Mouse (Mus musculus): Measurements from ENCODE around the gene Rabl3. TPM values are rescaled to one million over a fixed set of nuclear protein-coding genes. Genes with fewer than 3 reads are reported as not detected.

The Rabl3 gene
- 0.27 and 0.53 TPM in 2 replicates for polyA plus RNA-seq (2012)

DNA sequence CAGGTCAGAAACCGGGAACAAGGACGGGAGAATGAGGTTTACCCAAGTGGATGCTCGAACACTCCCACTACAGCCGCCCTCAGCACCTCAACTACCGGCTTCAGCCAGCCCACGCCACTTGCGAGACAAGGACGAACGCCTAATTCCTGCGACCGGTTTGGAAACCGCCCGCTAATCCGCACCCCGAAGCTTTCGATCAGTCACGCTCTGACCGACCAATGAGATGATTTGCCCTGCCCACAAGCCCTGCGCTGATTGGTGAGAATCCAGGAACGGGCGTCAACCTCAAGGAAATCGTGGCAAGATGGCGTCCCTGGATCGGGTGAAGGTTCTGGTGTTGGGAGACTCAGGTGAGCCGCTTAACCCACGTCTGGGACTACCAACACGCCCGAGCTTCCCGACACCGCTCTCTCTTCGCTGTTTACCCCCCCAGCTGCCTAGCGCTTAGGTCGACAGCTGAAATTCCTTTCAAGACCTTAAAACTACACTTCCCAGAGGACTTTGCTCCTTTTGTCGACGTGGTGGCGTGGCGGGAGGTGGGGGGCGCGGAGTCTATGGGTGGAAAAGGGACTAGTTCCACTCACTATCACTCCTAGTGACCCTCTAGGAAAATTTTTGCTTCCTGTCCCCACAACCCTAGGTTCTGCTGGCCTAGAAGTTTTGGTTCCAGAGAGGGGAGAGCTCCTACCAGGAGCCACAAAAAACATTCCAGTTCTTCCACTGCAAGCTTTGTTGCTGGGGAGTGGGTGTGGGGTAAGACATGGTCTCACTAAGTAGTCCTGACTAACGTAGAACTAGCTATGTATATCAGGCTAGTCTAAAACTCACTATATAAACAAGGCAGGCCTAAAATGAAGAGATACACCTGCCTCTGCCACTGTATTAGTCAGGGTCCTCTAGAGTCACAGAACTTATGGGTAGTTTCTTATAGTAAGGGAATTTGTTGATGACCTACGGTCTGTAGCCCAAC lies at the start of gene Rabl3, which contains the start of gene Gtf2e1:
Rabl3 (plus strand) TSS at position 275 of the 970 bp plus-strand sequence.
Gtf2e1 (minus strand) TSS at position 179 of the 970 bp plus-strand sequence.
- no peak for TF ChIP-seq GATA1 (IDR thresholded peaks at IDR 0.05; ENCODE audit: low read length)

DNA sequence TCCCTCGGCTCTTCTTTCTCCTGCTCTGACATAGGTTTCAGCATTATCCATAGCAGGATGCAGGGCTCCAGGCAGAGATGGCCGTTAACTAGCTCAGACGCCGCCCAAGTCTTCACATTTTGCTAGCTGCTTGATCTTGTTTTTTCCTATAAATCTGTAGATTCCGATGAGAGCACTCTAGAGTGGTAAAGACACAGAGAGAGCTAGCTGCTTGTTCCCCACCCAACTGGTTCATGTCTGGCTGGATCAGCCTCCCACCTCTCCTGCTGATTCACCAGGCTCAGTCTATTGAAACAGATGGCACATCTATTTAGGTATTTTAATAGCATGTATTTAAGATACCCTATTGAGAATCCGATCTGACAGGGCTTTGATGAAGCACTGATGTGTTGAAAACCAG lies 44.7 kb upstream of the Rabl3 start:
- TF ChIP-seq GATA1 (IDR thresholded peaks at IDR 0.05; ENCODE audit: low read length), result no peak

DNA sequence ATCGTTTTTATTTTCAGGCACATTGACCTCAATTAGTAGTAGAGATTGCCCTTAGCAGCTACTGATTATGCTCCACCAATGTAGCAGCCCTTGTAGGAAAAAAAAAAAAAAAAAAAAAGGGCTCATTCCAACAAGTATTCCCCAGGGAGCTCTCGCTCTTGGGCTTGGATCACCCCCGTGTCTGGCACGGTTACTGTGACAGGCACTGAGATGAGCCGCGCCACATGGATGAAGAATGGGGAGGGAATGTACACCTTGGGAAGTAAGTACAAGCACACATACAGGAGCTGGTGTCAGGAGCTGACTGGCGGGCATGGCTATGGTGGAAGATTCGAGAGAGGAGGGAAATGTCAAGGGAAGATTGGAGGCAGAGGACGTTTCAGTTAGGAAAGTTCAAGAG lies 41.1 kb upstream of the Rabl3 start:
- no peak for TF ChIP-seq GATA1 (IDR thresholded peaks at IDR 0.05; ENCODE audit: low read length)

DNA sequence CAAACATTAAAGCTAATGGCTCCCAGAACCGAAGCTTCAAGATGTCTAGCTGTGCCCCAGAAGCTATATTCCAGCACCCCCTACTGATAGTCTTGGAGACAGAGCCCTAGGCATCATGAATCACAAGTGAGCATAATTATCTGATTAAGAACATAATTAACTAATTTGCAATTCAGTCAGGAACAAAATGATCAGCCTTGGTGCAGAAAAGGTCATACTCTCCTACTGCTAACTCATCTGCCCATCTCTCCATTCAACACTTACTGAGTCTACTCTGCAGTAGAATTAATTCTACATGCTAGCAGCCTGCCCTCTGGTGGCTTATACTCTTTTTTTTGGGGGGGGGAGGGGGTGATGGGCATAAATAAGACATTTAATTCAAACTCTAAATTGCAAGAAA lies 35.2 kb upstream of the Rabl3 start:
- no peak for TF ChIP-seq GATA1 (IDR thresholded peaks at IDR 0.05; ENCODE audit: low read length)

DNA sequence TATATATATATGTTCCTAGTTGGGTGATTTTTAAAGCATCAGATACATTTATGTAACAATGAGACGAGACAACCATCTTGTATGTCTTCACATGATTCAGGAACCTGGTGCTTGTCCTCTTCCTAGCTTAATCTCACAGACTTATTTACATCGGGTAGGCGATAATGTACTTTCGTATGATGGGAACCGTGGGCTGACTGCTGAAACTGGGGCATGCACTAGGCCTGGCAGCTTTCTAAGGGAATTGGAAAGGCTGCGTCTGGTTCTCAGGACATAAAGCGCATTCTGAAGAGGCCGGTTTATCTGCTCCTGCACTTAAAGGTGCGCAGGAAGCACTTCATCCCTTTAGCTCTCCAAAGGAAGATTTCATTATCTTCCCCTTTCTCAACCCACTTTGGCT lies 32.9 kb upstream of the Rabl3 start:
- no peak for TF ChIP-seq GATA1 (IDR thresholded peaks at IDR 0.05; ENCODE audit: low read length)

DNA sequence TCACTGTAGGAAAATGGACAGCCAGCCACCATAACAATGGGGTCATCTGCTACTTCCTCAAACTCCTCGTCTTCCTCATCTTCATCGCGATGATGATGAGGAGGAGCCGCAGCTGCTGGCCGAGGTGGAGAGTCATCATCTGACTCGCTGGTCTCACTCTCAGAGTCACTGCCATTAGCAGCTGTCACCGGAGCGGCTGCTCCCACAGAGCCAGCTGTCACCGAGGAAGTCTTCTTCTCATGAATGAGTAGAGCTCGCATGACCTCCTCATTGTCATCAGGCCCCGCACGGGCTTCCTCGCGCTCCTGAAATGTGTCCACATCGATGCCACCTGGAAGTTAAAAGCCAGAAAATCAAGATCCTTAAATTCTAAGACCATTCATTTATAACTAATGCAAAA lies 28.2 kb upstream of the Rabl3 start:
- TF ChIP-seq GATA1 (IDR thresholded peaks at IDR 0.05; ENCODE audit: low read length), result no peak

DNA sequence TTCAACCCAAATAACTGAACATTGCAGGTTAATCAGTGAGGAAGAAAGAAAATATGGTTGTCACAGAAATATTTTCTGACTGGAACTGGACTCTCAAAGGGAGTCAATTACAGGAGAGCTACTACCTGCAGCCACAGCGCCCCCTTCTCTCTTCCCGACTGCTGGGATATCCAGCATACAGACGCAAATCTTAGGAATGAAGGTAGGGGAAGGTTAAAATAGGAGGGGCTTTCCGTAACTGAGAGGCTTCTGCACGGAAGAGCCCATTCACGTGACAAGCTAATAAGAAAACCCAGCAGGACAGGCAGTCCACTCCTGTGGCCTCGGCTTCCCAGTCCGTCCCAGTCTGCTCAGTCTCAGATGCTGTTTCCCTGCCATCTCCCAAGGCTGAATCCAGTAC lies 25.0 kb upstream of the Rabl3 start:
- no peak for TF ChIP-seq GATA1 (IDR thresholded peaks at IDR 0.05; ENCODE audit: low read length)

DNA sequence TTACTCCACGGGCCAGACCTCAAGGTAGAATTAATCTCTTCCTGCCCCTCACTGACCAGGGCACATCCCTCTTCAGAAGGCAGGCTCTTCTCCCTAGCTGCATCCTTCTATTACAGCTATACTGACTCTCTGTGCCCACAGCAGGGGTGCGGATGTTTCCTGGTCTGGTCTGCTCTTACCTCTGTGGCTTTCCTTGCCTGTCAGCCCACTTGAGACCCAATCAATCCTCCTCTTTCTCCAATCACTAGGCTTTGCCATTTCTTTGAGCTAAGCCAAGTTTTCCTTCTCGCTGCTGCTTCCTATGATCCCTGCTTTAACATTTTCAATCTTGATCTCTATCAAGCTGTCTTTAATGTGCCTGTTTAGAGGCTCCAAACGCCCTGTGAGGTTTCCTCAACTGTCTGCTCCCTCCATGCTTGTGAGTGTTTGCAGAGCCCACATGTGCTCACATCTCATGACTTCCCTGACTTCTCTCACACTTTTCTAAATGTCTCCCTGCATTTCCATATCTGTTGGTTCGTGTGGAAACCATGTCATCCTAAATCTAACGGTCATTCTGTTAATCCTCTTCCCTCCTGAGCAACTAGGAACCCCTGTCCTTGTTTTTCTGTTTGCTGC lies 23.2 kb upstream of the Rabl3 start:
- no peak for TF ChIP-seq GATA1 (IDR thresholded peaks at IDR 0.05; ENCODE audit: low read length)

DNA sequence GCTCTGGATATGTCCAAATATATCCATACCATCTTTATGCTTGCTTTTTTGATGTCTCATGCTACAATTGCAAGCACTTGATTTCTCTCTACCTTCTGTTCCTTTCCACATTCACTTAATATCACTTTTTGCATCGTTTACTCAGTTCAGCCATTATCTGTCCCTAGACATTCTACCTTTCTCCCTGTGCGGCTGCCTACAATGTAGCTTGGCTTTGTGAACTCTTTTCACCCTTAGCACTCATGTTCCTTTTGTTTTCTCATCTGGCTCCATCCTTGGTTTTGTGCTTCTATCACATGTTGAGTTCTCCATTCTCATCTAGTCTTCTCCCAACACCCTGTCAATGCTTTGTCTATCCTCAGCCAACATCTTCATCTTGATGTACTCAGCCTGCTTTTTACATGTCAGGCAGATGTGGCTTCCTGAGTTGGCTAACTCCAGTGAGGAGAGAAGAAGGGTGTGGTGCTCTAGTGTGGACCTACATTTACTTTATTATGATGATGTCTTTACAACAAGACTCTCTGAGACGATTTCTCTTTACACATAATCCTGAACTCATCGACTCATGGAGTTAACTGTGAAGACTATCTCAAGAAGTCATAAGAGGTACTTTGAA lies 22.0 kb upstream of the Rabl3 start:
- TF ChIP-seq GATA1 (IDR thresholded peaks at IDR 0.05; ENCODE audit: low read length), result no peak

DNA sequence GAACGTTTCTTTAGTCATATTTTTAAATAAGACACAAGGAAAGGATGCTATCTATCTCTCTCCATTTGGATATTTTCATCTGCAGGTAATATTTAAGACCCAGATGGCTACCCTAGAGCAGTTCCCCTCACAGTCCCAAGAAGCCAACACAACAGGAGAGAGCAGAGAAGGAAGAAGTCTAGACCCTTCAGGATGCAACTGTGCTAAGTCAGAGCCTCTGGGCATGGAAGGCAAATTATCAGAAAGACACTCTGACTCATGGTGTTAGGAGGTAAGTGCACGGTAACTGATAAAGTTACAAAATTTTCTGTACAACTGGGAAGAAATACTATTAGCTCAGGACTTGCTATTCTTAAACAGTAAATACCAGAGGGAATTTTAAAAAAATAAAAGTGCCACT lies 21.0 kb upstream of the Rabl3 start:
- TF ChIP-seq GATA1 (IDR thresholded peaks at IDR 0.05; ENCODE audit: low read length), result no peak

DNA sequence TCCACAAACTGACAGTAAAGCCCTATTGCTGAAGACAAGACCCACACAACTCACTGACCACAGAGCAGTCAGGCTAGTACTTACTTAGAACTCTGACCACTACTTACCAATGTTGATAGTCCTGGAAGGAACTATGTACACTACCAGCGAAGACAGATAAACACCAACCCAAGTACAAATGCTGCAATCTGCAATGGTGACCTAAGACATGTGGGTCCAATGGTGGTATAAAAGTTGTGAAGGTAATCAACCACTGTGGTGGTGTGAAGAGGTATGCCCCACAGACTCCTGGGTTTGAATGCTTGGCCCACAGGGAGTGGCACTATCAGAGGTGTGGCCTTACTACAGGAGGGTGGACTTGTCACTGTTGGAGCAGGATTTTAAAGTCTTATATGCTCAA lies 20.0 kb upstream of the Rabl3 start:
- TF ChIP-seq GATA1 (IDR thresholded peaks at IDR 0.05; ENCODE audit: low read length), result no peak

DNA sequence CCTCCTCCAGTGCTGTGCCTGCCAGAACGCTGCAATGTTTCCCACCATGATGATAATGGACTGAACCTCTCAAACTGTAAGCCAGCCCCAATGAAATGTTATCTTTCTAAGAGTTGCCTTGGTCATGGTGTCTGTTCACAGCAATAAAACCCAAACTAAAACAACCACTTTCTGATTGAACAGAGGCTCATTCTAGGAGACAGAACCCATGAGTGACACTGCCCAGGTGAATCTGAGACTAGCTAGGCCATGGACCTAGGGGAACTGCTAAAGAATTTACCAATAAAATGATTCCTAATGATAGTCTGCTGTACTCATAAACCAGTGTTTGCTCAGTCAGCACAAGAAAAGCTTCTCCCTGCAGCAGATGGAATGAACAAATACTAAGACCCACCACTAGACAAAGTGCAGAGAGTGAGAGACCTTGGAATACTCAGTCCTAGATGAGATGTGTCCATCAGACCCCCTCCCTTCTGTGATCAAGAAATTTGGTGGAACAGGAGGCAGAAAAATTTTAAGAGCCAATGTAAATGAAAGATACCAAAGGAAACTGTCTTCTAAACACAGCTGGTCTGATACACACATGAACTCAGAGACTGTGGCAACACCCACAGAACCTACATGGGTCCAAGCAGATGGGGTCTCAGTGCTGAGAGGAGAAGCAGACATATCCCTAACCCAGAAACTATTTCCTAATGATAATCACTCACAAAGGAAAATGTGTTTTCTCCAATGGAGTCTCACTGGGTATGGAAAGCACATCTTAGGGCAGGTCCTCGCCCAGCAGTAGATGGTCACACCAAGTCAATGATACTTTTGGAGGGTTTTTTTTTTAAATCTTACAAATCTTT lies 19.3 kb upstream of the Rabl3 start:
- no peak for TF ChIP-seq GATA1 (IDR thresholded peaks at IDR 0.05; ENCODE audit: low read length)

DNA sequence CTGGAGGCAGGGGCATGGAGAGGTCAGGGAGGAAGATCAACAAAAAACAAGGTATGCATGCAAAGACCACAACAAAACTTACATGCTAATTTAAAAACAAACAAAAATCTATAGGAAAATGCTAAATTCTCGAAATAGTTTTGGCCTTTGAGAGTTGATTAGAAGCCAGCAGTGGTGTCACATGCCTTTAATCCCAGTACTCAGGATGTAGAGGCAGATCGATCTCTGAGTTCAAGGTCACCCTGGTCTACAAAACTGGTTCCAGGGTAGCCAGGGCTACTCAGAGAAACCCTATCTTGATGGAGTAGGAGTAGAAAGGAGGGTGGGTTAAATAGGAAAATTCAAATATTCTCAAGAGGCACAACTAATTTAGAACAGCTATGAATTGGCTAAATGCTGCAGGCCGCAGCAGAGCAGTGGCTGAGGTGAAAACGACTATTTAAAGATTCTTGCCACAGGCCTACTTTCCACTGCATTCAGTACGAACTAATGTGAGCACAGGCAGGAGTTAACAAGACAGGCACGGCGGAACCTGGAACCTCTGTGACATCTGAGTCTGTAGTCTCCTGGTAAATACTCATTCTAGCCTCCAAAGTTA lies 17.5 kb upstream of the Rabl3 start:
- TF ChIP-seq GATA1 (IDR thresholded peaks at IDR 0.05; ENCODE audit: low read length), result no peak

DNA sequence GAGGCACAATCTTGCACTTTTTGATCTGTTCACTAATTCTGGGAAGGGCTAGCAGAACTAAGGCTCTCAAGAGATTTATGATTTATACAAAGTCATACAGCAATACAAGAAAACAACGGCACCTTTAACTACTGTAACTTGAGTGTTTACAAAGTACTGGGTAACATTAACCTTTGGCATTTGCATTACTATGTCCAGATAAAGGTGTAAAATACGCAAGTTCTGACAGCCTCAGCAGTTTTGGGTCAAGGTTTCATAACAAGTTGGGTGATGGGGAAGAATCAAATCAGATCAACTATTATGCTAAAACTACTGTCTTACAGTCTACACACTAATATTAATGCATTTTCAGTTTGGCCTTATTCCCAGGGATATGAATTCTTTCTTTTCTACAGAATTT lies 14.6 kb upstream of the Rabl3 start:
- TF ChIP-seq GATA1 (IDR thresholded peaks at IDR 0.05; ENCODE audit: low read length), result no peak

DNA sequence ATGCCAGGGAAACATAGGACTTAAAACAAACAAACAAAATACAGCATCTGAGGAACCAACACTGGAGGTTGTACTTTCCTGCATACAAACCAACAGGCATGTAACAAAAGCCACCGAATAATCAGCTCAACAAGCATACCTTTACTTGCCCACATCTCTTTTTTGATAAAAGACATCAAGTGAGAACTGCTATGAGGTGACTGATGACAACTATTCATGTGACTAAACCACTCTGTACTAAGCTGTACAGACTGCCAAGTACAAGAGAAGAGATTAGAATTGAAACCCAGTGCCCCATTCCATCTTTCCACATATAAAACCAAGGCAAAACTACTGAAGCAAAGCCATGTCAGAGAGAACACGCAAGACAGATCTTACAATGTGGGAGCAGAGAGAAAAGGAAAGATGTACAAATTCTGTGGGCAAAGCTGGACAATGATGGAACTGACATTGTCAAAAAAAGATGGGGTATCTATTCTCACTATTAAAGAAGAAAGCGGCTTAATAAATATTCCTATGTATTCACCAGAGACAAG lies 12.9 kb upstream of the Rabl3 start:
- no peak for TF ChIP-seq GATA1 (IDR thresholded peaks at IDR 0.05; ENCODE audit: low read length)
